Mouse (Mus musculus): ENCODE measurements around the gene Hspa1l. TPM values are rescaled to one million over a fixed set of nuclear protein-coding genes. Genes with fewer than 3 reads are reported as not detected.
"Not testable (repeated sequence)": the region's sequence is repeated elsewhere in the genome, so short reads cannot be mapped to it uniquely, and the experiment has no call there.

Gene Hspa1l
- polyA plus RNA-seq, 1 experiment from 2014 or later = 1.4 TPM

DNA sequence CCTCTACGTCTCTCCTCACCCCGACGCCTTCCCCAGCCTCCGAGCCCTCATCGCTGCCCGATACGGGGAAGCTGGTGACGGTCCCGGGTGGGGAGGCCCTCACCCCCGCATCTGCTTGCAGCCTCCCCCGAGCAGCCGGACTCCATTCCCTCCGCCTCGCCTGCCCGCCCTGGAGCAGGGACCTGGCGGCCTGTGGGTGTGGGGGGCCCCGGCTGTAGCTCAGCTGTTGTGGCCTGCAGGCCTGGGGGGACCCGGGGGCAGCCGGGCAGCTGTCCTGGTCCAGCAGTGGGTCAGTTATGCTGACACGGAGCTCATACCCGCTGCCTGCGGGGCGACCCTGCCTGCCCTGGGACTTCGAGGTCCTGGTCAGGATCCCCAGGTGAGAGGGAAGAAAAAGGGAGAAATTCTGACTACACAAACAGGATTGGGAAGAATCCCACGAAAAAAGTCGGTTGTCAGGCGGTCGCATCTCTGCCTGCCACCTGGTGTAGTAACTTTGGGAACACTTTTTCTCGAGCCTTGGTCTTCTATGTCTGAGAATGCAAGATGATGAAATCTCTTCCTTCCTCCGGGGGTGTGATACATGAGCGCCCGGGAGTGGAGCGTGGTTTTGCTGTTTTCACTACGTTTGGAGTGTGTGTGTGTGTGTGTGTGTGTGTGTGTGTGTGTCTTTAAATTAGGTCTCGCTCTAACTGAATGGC lies 29.1 kb downstream of the Hspa1l start:
- Histone ChIP-seq H3K36me3 (ENCODE audit: control insufficient read depth, insufficient read depth, low read length) (peaks cover 33% of the 10 kb centered on the region), H3K9me3 (replicated peaks; ENCODE audit: control insufficient read depth, low read length) (no peaks in the 10 kb centered on the region), H3K4me1 (ENCODE audit: control insufficient read depth, insufficient read depth, low read length) (peaks cover 12% of the 10 kb centered on the region), H3K27ac (ENCODE audit: low read depth, low read length) (peak overlapping the region; percentile 96), H3K27me3 (replicated peaks; ENCODE audit: control insufficient read depth, insufficient read depth, low read length) (no peaks in the 10 kb centered on the region), H3K4me2 (ENCODE audit: low read length) (peak overlapping the region; percentile 100), H3K4me3 (ENCODE audit: low read depth, low read length) (peak overlapping the region; percentile 88), H3K9ac (ENCODE audit: low read length) (peak overlapping the region; percentile 93)
- peak; percentile 20 for DNase-seq (ENCODE audit: low spot score)
- ATAC-seq = no peak
- under 1% methylated on average over 34 of the region's 35 CpGs for WGBS

DNA sequence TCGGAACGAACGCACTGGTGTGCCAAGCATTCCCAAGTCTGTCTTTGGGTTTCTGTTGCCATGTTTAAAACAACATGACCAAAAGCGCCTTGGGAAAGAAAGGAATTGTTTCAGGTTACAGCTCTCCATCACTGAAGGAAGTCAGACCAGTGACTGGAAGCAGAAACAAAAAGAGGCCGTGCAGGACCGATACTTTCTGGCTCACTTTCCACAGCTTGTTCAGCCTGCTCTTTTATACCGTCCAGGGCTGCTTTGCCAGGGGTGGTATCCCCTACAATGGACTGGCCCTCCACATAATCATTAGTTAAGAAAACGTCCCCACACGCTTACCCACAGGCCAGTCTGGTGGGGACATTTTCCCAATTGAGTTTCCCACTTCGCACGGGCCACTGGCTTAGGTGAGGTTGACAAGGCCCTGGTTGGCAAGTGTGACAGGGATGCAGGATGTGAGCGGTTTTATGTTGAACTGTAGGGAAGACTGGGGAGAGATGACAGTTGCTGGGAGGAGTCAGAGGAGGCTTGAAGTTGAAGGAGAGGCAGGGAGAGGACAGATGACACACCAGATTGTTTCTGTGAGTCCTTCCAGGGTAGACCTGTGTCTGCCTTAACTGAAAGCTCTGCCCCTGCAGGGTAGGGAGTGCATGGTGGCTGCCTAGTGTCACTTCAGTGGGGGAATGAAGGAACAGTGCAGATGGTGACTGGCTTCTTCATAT lies 29.8 kb downstream of the Hspa1l start:
- Histone ChIP-seq H3K4me3 (ENCODE audit: low read depth, low read length) (peak overlapping the region; percentile 88), H3K36me3 (ENCODE audit: control insufficient read depth, insufficient read depth, low read length) (peaks cover 37% of the 10 kb centered on the region), H3K4me1 (ENCODE audit: control insufficient read depth, insufficient read depth, low read length) (peaks cover 12% of the 10 kb centered on the region), H3K27me3 (replicated peaks; ENCODE audit: control insufficient read depth, insufficient read depth, low read length) (no peaks in the 10 kb centered on the region), H3K9me3 (replicated peaks; ENCODE audit: control insufficient read depth, low read length) (no peaks in the 10 kb centered on the region), H3K4me2 (ENCODE audit: low read length) (peak overlapping the region; percentile 100), H3K9ac (ENCODE audit: low read length) (peak overlapping the region; percentile 93), H3K27ac (ENCODE audit: low read depth, low read length) (peak overlapping the region; percentile 9; the same call in 1 of the 2 replicates)
- 7% methylated on average over 12 of the region's 12 CpGs for WGBS
- ATAC-seq (no peak), DNase-seq (ENCODE audit: low spot score) (peak; percentile 4)

DNA sequence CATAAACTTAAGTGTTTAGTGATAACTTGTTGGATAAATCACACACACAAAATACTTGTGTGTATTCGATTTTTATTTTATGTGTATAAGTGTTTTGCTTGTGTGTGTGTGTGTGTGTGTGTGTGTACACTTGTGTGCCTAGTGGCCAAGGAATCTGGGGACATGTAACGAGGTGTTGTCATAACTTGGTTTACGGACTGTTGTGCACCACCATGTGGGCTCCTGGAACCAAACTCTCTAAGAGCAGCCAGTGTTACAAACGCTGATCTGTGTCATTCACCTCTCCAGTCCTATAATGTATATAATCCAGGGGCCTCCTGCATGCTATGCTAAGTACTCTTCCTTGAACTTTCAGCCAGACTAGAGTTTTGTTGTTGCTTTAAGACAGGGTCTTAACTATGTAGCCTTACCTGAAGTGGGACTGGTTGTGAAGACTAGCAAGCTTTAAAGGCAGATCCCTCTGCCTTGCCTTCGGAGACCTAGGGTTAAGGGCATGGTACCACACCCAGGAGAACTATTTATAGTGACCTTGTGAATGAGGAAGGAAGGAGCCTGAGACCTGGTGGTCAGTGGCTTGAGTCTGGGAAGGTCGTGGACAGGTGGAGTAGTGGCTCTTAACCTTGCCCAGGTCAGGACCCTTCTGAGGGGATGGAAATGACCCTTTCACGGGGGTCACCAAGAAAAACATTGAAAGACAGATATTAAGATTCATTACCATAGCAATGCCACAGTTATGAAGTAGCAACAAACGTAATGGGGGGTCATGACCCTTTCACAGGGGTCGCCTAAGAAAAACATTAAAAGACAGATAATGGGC lies 30.7 kb downstream of the Hspa1l start:
- H3K4me2 ChIP-seq (ENCODE audit: low read length) = peak overlapping the region; percentile 100
- H3K27ac ChIP-seq (ENCODE audit: low read depth, low read length) = no peak overlapping the region
- H3K9ac ChIP-seq (ENCODE audit: low read length) = peak overlapping the region; percentile 93
- WGBS = 72% methylated on average over 9 of the region's 9 CpGs
- H3K27me3 ChIP-seq (replicated peaks; ENCODE audit: control insufficient read depth, insufficient read depth, low read length) = no peaks in the 10 kb centered on the region
- no peak for ATAC-seq
- no peak overlapping the region for H3K4me3 ChIP-seq (ENCODE audit: low read depth, low read length)
- H3K9me3 ChIP-seq (replicated peaks; ENCODE audit: control insufficient read depth, low read length) = no peaks in the 10 kb centered on the region
- no peak for DNase-seq (ENCODE audit: low spot score)
- H3K36me3 ChIP-seq (ENCODE audit: control insufficient read depth, insufficient read depth, low read length) = peaks cover 38% of the 10 kb centered on the region
- H3K4me1 ChIP-seq (ENCODE audit: control insufficient read depth, insufficient read depth, low read length) = peaks cover 12% of the 10 kb centered on the region

DNA sequence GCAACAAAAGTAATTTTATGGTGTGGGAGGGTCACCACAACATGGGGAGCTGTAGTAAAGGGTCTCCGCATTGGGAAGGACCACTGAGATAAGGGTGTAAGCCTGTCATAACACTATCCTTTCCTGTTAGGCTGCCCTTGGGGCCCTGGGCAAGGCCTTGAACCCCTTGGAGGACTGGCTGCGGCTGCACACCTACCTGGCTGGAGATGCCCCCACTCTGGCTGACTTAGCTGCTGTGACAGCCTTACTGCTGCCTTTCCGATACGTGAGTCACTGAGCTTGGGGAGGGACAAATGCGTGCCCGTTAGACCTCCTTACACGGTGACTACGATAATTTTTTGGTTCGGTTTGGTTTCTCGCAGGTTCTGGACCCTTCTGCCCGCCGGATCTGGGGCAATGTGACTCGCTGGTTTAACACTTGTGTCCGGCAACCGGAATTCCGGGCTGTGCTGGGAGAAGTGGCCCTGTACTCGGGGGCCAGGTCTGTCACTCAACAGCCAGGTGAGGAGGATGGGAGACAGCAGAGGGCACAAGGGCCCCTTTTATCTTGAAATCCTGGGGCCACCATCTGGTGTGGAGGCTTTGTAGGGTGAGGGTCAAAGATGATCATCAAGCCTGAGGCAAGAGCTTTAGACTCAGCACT lies 31.7 kb downstream of the Hspa1l start:
- peaks cover 47% of the 10 kb centered on the region for H3K36me3 ChIP-seq (ENCODE audit: control insufficient read depth, insufficient read depth, low read length)

DNA sequence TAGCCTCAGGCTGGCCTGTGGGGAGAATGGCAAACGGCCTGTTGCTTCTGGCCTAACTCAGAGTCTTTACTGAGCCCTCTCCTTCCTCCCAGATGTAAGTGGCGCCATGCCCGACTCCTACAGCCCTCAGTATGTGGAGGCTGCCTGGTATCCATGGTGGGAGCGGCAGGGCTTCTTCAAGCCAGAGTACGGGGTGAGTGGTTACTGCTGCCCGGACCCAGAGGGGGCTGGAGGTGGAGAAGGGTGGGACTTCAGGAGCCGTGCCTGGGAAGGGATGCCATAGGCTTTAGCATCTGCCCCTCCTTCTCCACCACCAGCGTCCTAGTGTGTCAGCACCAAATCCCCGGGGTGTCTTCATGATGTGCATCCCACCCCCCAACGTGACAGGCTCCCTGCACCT lies 32.7 kb downstream of the Hspa1l start:
- peaks cover 8% of the 10 kb centered on the region for H3K4me1 ChIP-seq (ENCODE audit: control insufficient read depth, insufficient read depth, low read length)
- H3K9ac ChIP-seq (ENCODE audit: low read length) = no peak overlapping the region
- no peak overlapping the region for H3K4me3 ChIP-seq (ENCODE audit: low read depth, low read length)
- ATAC-seq (no peak), DNase-seq (ENCODE audit: low spot score) (no peak)
- WGBS = 93% methylated on average over 10 of the region's 10 CpGs
- no peak overlapping the region for H3K27ac ChIP-seq (ENCODE audit: low read depth, low read length)
- no peaks in the 10 kb centered on the region for H3K27me3 ChIP-seq (replicated peaks; ENCODE audit: control insufficient read depth, insufficient read depth, low read length)
- H3K9me3 ChIP-seq (replicated peaks; ENCODE audit: control insufficient read depth, low read length) = no peaks in the 10 kb centered on the region
- no peak overlapping the region for H3K4me2 ChIP-seq (ENCODE audit: low read length)
- H3K36me3 ChIP-seq (ENCODE audit: control insufficient read depth, insufficient read depth, low read length) = peaks cover 56% of the 10 kb centered on the region

More for the DNA sequence above, 31.7 kb downstream of the Hspa1l start:
- 94% methylated on average over 17 of the region's 17 CpGs for WGBS
- no peak for ATAC-seq
- Histone ChIP-seq H3K4me3 (ENCODE audit: low read depth, low read length) (no peak overlapping the region), H3K9ac (ENCODE audit: low read length) (no peak overlapping the region), H3K4me1 (ENCODE audit: control insufficient read depth, insufficient read depth, low read length) (peaks cover 12% of the 10 kb centered on the region), H3K27me3 (replicated peaks; ENCODE audit: control insufficient read depth, insufficient read depth, low read length) (no peaks in the 10 kb centered on the region), H3K9me3 (replicated peaks; ENCODE audit: control insufficient read depth, low read length) (no peaks in the 10 kb centered on the region), H3K4me2 (ENCODE audit: low read length) (no peak overlapping the region), H3K27ac (ENCODE audit: low read depth, low read length) (no peak overlapping the region)
- DNase-seq (ENCODE audit: low spot score) = no peak

DNA sequence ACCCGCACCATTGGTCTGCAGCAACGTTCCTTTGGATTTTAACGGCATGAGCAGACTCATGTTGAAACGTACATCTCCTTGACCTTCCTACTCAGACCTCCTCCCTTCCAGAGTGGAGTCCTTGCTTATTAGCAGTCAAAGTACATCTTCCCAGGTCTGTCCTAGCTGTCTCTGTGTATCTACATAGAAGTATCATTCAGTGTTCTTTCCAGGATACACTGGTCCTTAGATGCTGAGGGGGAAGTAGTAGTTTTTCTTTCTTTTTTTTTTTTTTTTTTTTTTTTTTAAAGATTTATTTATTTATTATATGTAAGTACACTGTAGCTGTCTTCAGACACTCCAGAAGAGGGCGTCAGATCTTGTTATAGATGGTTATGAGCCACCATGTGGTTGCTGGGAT lies 33.4 kb downstream of the Hspa1l start:
- H3K9me3 ChIP-seq (replicated peaks; ENCODE audit: control insufficient read depth, low read length); H3K4me3 ChIP-seq (ENCODE audit: low read depth, low read length); DNase-seq (ENCODE audit: low spot score); H3K27me3 ChIP-seq (replicated peaks; ENCODE audit: control insufficient read depth, insufficient read depth, low read length); ATAC-seq; H3K9ac ChIP-seq (ENCODE audit: low read length); H3K4me1 ChIP-seq (ENCODE audit: control insufficient read depth, insufficient read depth, low read length); H3K4me2 ChIP-seq (ENCODE audit: low read length); H3K27ac ChIP-seq (ENCODE audit: low read depth, low read length): not testable (repeated sequence)
- WGBS = 93% methylated on average over 4 of the region's 5 CpGs
- peaks cover 63% of the 10 kb centered on the region for H3K36me3 ChIP-seq (ENCODE audit: control insufficient read depth, insufficient read depth, low read length)

DNA sequence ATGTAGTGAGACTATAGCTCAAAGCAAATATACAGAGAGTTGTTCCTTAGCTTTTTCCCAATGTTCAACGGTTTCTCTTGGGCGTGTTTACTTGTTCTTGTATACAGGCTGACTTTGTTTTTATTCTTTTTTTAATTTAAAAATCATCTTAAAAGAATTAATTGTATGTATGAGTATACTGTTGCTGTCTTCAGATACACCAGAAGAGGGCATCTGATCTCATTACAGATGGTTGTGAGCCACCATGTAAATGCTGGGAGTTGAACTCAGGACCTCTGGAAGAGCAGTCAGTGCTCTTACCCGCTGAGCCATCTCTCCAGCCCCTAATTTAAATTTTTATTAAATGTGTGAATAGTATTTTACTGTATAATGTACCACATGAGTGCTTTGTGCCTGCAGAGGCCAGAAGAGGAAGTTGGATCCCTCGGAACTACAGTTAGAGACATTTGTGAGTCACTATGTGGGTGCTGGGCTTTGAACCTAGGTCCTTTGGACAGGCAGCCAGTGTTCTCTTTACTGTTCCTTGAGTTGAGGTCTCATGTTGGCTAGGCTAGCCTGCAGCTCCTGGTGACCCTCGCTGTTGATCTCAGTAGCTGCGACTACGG lies 35.0 kb downstream of the Hspa1l start:
- no peaks in the 10 kb centered on the region for H3K9me3 ChIP-seq (replicated peaks; ENCODE audit: control insufficient read depth, low read length)
- ATAC-seq (no peak), DNase-seq (ENCODE audit: low spot score) (no peak)
- H3K27ac ChIP-seq (ENCODE audit: low read depth, low read length) = no peak overlapping the region
- no peak overlapping the region for H3K9ac ChIP-seq (ENCODE audit: low read length)
- peaks cover 79% of the 10 kb centered on the region for H3K36me3 ChIP-seq (ENCODE audit: control insufficient read depth, insufficient read depth, low read length)
- no peaks in the 10 kb centered on the region for H3K27me3 ChIP-seq (replicated peaks; ENCODE audit: control insufficient read depth, insufficient read depth, low read length)
- peaks cover 3% of the 10 kb centered on the region for H3K4me1 ChIP-seq (ENCODE audit: control insufficient read depth, insufficient read depth, low read length)
- no peak overlapping the region for H3K4me3 ChIP-seq (ENCODE audit: low read depth, low read length)
- WGBS = 98% methylated on average over 7 of the region's 7 CpGs
- no peak overlapping the region for H3K4me2 ChIP-seq (ENCODE audit: low read length)

DNA sequence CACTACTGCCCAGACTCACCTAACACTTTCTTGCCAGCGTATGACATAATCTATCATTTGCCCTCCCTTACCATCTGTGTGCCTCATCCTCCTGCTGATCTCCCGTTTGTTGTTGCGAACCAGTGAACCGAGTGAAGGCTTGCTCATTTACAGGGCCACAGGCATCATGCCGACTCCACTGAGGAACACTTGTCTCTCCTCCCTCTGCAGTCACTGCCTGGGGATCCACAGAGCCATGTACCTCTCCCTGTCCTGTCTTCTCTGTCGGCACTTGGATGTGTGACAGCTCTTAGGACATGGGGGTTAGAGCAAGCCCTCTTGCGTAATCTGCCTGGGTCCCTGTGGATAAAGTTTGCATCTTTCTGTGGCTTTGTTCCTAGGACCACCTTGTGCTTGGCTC lies 37.1 kb downstream of the Hspa1l start:
- H3K9ac ChIP-seq (ENCODE audit: low read length) = no peak overlapping the region
- WGBS = 85% methylated on average over 7 of the region's 7 CpGs
- peaks cover 93% of the 10 kb centered on the region for H3K36me3 ChIP-seq (ENCODE audit: control insufficient read depth, insufficient read depth, low read length)
- ATAC-seq (no peak), DNase-seq (ENCODE audit: low spot score) (no peak)
- H3K4me3 ChIP-seq (ENCODE audit: low read depth, low read length) = no peak overlapping the region
- no peaks in the 10 kb centered on the region for H3K27me3 ChIP-seq (replicated peaks; ENCODE audit: control insufficient read depth, insufficient read depth, low read length)
- no peaks in the 10 kb centered on the region for H3K9me3 ChIP-seq (replicated peaks; ENCODE audit: control insufficient read depth, low read length)
- no peak overlapping the region for H3K4me2 ChIP-seq (ENCODE audit: low read length)
- no peaks in the 10 kb centered on the region for H3K4me1 ChIP-seq (ENCODE audit: control insufficient read depth, insufficient read depth, low read length)
- no peak overlapping the region for H3K27ac ChIP-seq (ENCODE audit: low read depth, low read length)

Data from forebrain, embryonic 14.5 days (tissue).